Mouse (Mus musculus) heart, embryonic 16.5 days (tissue): ENCODE measurements at regions not wholly inside any gene's neighbourhood (a gene's known extent, or its start where the extent isn't known, plus 50 kb on each side); places are given as distances from the start of the nearest gene placed in this dataset.

ENCODE experiments used
- ATAC-seq: fragments of 200-750 bp; cut with Nextera tagmentation; replicated peaks from 2 replicates; pipeline ENCODE4 v1.8.0; 2017; ENCODE audit warnings: moderate number of reproducible peaks; ENCODE audit not compliant: insufficient read depth, low FRiP score; ENCODE audit errors: extremely low read depth
- H3K27ac ChIP-seq: fragments of 300-500 bp; sonication (generic); 2 replicates; pipeline ENCODE4 v1.5.1; 2014; ENCODE audit warnings: mild to moderate bottlenecking, low read length, control low read depth, moderate library complexity
- H3K27me3 ChIP-seq: fragments of 300-500 bp; sonication (generic); 2 replicates; pipeline ENCODE4 v1.6.1; 2014; ENCODE audit warnings: low read length, mixed read lengths; ENCODE audit not compliant: control insufficient read depth, insufficient read depth
- H3K36me3 ChIP-seq: fragments of 300-500 bp; sonication (generic); 2 replicates; pipeline ENCODE4 v1.6.1; 2014; ENCODE audit not compliant: control insufficient read depth, insufficient read depth
- H3K4me1 ChIP-seq: fragments of 300-500 bp; sonication (generic); 2 replicates; pipeline ENCODE4 v1.6.1; 2014; ENCODE audit warnings: low read length, mixed read lengths; ENCODE audit not compliant: control insufficient read depth, insufficient read depth
- H3K4me2 ChIP-seq: fragments of 300-500 bp; sonication (generic); 2 replicates; pipeline ENCODE4 v1.6.1; 2014; ENCODE audit warnings: low read depth, mild to moderate bottlenecking, control low read depth, low read length
- H3K4me3 ChIP-seq: fragments of 300-500 bp; sonication (generic); 2 replicates; pipeline ENCODE4 v1.5.1; 2014; ENCODE audit warnings: mild to moderate bottlenecking, control low read depth, low read length
- H3K9ac ChIP-seq: fragments of 300-500 bp; sonication (generic); 2 replicates; pipeline ENCODE4 v1.6.1; 2014; ENCODE audit warnings: low read length, control low read depth
- H3K9me3 ChIP-seq: fragments of 300-500 bp; sonication (generic); replicated peaks from 2 replicates; pipeline ENCODE4 v1.6.1; 2016; ENCODE audit warnings: low read length; ENCODE audit not compliant: control insufficient read depth
- WGBS: fragments of 180-500 bp; shearing (Covaris S2); extraction: QIAGEN DNeasy Blood & Tissue Kit; methylation state at CpG from one replicate; pipeline ENCODE4 v1.1.7; 2014; 5-methylcytosine and 5-hydroxymethylcytosine counted together

GRCm38 (mm10) chr19:26143539-26143938 is 461.3 kb upstream of the Smarca2 start:
- H3K9ac ChIP-seq: no peak overlapping the region
- ATAC-seq: no peak
- H3K9me3 ChIP-seq: no peaks in the 10 kb centered on the region
- H3K27me3 ChIP-seq: no peaks in the 10 kb centered on the region
- WGBS: 70% methylated on average over 2 of the region's 2 CpGs
- H3K4me2 ChIP-seq: no peak overlapping the region
- no peaks in the 10 kb centered on the region for H3K4me1 ChIP-seq
- no peaks in the 10 kb centered on the region for H3K36me3 ChIP-seq
- H3K27ac ChIP-seq: no peak overlapping the region
- H3K4me3 ChIP-seq: no peak overlapping the region

- Histone ChIP-seq H3K27me3 (no peaks in the 10 kb centered on the region), H3K27ac (no peak overlapping the region), H3K4me3 (no peak overlapping the region), H3K4me2 (no peak overlapping the region), H3K4me1 (no peaks in the 10 kb centered on the region), H3K9me3 (no peaks in the 10 kb centered on the region), H3K9ac (no peak overlapping the region), H3K36me3 (no peaks in the 10 kb centered on the region)
- WGBS: 72% methylated on average over 4 of the region's 4 CpGs
- no peak for ATAC-seq
Measured at GRCm38 (mm10) chr19:26151216-26151615, 453.6 kb upstream of the Smarca2 start.

GRCm38 (mm10) chr19:26164993-26165392 is 439.9 kb upstream of the Smarca2 start:
- ATAC-seq: no peak
- WGBS: 49% methylated on average over 13 of the region's 13 CpGs
- Histone ChIP-seq H3K9me3 (no peaks in the 10 kb centered on the region), H3K27ac (no peak overlapping the region), H3K36me3 (no peaks in the 10 kb centered on the region), H3K4me3 (no peak overlapping the region), H3K4me2 (no peak overlapping the region), H3K27me3 (no peaks in the 10 kb centered on the region), H3K9ac (no peak overlapping the region), H3K4me1 (no peaks in the 10 kb centered on the region)

- Histone ChIP-seq H3K9me3 (no peaks in the 10 kb centered on the region), H3K27ac (no peak overlapping the region), H3K9ac (no peak overlapping the region), H3K27me3 (no peaks in the 10 kb centered on the region), H3K4me1 (no peaks in the 10 kb centered on the region), H3K36me3 (no peaks in the 10 kb centered on the region), H3K4me3 (no peak overlapping the region), H3K4me2 (no peak overlapping the region)
- ATAC-seq: no peak
- 22% methylated on average over 4 of the region's 4 CpGs for WGBS
Measured at GRCm38 (mm10) chr19:26181774-26182173, 423.1 kb upstream of the Smarca2 start.

GRCm38 (mm10) chr19:26185012-26185411 is 419.8 kb upstream of the Smarca2 start:
- Histone ChIP-seq H3K4me2 (no peak overlapping the region), H3K4me3 (no peak overlapping the region), H3K27ac (no peak overlapping the region), H3K9ac (no peak overlapping the region), H3K4me1 (no peaks in the 10 kb centered on the region), H3K27me3 (no peaks in the 10 kb centered on the region), H3K36me3 (no peaks in the 10 kb centered on the region), H3K9me3 (no peaks in the 10 kb centered on the region)
- ATAC-seq: no peak
- 74% methylated on average over 7 of the region's 7 CpGs for WGBS

GRCm38 (mm10) chr19:26190803-26191202 is 414.0 kb upstream of the Smarca2 start:
- H3K4me3 ChIP-seq: no peak overlapping the region
- H3K27me3 ChIP-seq: no peaks in the 10 kb centered on the region
- H3K4me1 ChIP-seq: no peaks in the 10 kb centered on the region
- no peak overlapping the region for H3K4me2 ChIP-seq
- no peaks in the 10 kb centered on the region for H3K9me3 ChIP-seq
- no peaks in the 10 kb centered on the region for H3K36me3 ChIP-seq
- no peak overlapping the region for H3K9ac ChIP-seq
- WGBS: 49% methylated on average over 1 of the region's 1 CpGs
- no peak overlapping the region for H3K27ac ChIP-seq
- ATAC-seq: no peak

GRCm38 (mm10) chr19:26193664-26194063 is 411.2 kb upstream of the Smarca2 start:
- Histone ChIP-seq H3K36me3 (no peaks in the 10 kb centered on the region), H3K4me3 (no peak overlapping the region), H3K4me1 (no peaks in the 10 kb centered on the region), H3K9me3 (no peaks in the 10 kb centered on the region), H3K9ac (no peak overlapping the region), H3K4me2 (no peak overlapping the region), H3K27ac (no peak overlapping the region), H3K27me3 (no peaks in the 10 kb centered on the region)
- no peak for ATAC-seq
- WGBS: 52% methylated on average over 1 of the region's 1 CpGs

GRCm38 (mm10) chr19:26208760-26209159 is 396.1 kb upstream of the Smarca2 start:
- Histone ChIP-seq H3K27ac (no peak overlapping the region), H3K9me3 (no peaks in the 10 kb centered on the region), H3K9ac (no peak overlapping the region), H3K36me3 (no peaks in the 10 kb centered on the region), H3K4me3 (no peak overlapping the region), H3K27me3 (no peaks in the 10 kb centered on the region), H3K4me2 (no peak overlapping the region), H3K4me1 (no peaks in the 10 kb centered on the region)
- WGBS: 61% methylated on average over 1 of the region's 1 CpGs
- ATAC-seq: no peak

- Histone ChIP-seq H3K9ac (no peak overlapping the region), H3K27me3 (no peaks in the 10 kb centered on the region), H3K4me3 (no peak overlapping the region), H3K36me3 (no peaks in the 10 kb centered on the region), H3K4me1 (no peaks in the 10 kb centered on the region), H3K27ac (no peak overlapping the region), H3K4me2 (no peak overlapping the region), H3K9me3 (no peaks in the 10 kb centered on the region)
- WGBS: 54% methylated on average over 4 of the region's 4 CpGs
- ATAC-seq: no peak
Measured at GRCm38 (mm10) chr19:26234539-26234938, 370.3 kb upstream of the Smarca2 start.

GRCm38 (mm10) chr19:26244067-26244466 is 360.8 kb upstream of the Smarca2 start:
- Histone ChIP-seq H3K4me3 (no peak overlapping the region), H3K27me3 (no peaks in the 10 kb centered on the region), H3K9ac (no peak overlapping the region), H3K27ac (no peak overlapping the region), H3K36me3 (no peaks in the 10 kb centered on the region), H3K4me2 (no peak overlapping the region), H3K4me1 (no peaks in the 10 kb centered on the region), H3K9me3 (no peaks in the 10 kb centered on the region)
- no peak for ATAC-seq
- 74% methylated on average over 6 of the region's 6 CpGs for WGBS
